Mouse (Mus musculus) limb, embryonic 12.5 days (tissue): ENCODE measurements around the gene Prok1. TPM values are rescaled to one million over a fixed set of nuclear protein-coding genes. Genes with fewer than 3 reads are reported as not detected.

Source experiments
- ATAC-seq: fragments of 200-750 bp; cut with Nextera tagmentation; 2 replicates; pipeline ENCODE4 v1.8.0; 2017; ENCODE audit warnings: low read depth, moderate TSS enrichment; ENCODE audit not compliant: insufficient number of reproducible peaks, insufficient read depth, low FRiP score, low TSS enrichment
- H3K27ac ChIP-seq: fragments of 300-500 bp; sonication (generic); 2 replicates; pipeline ENCODE4 v1.5.1; 2016; ENCODE audit warnings: mild to moderate bottlenecking, moderate library complexity
- H3K27me3 ChIP-seq: fragments of 300-500 bp; sonication (generic); 2 replicates; pipeline ENCODE4 v1.6.1; 2016; ENCODE audit warnings: mild to moderate bottlenecking, moderate library complexity
- H3K36me3 ChIP-seq: fragments of 300-500 bp; sonication (generic); 2 replicates; pipeline ENCODE4 v1.6.1; 2016; ENCODE audit warnings: mild to moderate bottlenecking, moderate library complexity
- H3K4me1 ChIP-seq: fragments of 300-500 bp; sonication (generic); replicated peaks from 2 replicates; pipeline ENCODE4 v1.6.1; 2016
- H3K4me2 ChIP-seq: fragments of 300-500 bp; sonication (generic); 2 replicates; pipeline ENCODE4 v1.6.1; 2016; ENCODE audit warnings: mild to moderate bottlenecking, moderate library complexity
- H3K4me3 ChIP-seq: fragments of 300-500 bp; sonication (generic); replicated peaks from 2 replicates; pipeline ENCODE4 v1.5.1; 2016; ENCODE audit warnings: mild to moderate bottlenecking
- H3K9ac ChIP-seq: fragments of 300-500 bp; sonication (generic); replicated peaks from 2 replicates; pipeline ENCODE4 v1.6.1; 2016; ENCODE audit warnings: mild to moderate bottlenecking, moderate library complexity
- H3K9me3 ChIP-seq: fragments of 300-500 bp; sonication (generic); 2 replicates; pipeline ENCODE4 v1.6.1; 2016; ENCODE audit warnings: mild to moderate bottlenecking, moderate library complexity
- WGBS: fragments of 180-500 bp; shearing (Covaris S2); methylation state at CpG from one replicate; pipeline ENCODE4 v1.1.7; 2016; 5-methylcytosine and 5-hydroxymethylcytosine counted together
- polyA plus RNA-seq: library from polyadenylated mRNA; unstranded; fragments of >200 nt; fragmentation: Nextera tagmentation; extraction: Ambion mirVana; gene quantifications from 2 replicates; pipeline ENCODE4 v1.2.1, GENCODE M21; 2016

The Prok1 gene
- polyA plus RNA-seq, 1 experiment from 2014 or later, result 0.20 TPM

- Histone ChIP-seq H3K4me2 (no peak overlapping the region), H3K4me1 (no peaks in the 10 kb centered on the region), H3K27me3 (no peaks in the 10 kb centered on the region; the same call in 1 of the 2 replicates), H3K9ac (no peak overlapping the region), H3K27ac (no peak overlapping the region), H3K36me3 (no peaks in the 10 kb centered on the region), H3K9me3 (no peaks in the 10 kb centered on the region), H3K4me3 (no peak overlapping the region)
- WGBS, result 66% methylated on average over 8 of the region's 8 CpGs
- no peak for ATAC-seq
Observed at GRCm38 (mm10) chr3:107216400-107217100, 23.0 kb downstream of the Prok1 start.

- no peak overlapping the region for H3K27ac ChIP-seq
- no peak overlapping the region for H3K4me3 ChIP-seq
- no peaks in the 10 kb centered on the region; the same call in 1 of the 2 replicates for H3K27me3 ChIP-seq
- H3K4me1 ChIP-seq, result no peaks in the 10 kb centered on the region
- H3K9ac ChIP-seq, result no peak overlapping the region
- no peak overlapping the region for H3K4me2 ChIP-seq
- H3K9me3 ChIP-seq, result no peaks in the 10 kb centered on the region
- no peak for ATAC-seq
- 81% methylated on average over 5 of the region's 5 CpGs for WGBS
- H3K36me3 ChIP-seq, result no peaks in the 10 kb centered on the region
Observed at GRCm38 (mm10) chr3:107214606-107215005, 24.9 kb downstream of the Prok1 start.

- no peaks in the 10 kb centered on the region for H3K4me1 ChIP-seq
- H3K27ac ChIP-seq, result no peak overlapping the region
- H3K27me3 ChIP-seq, result no peaks in the 10 kb centered on the region
- 63% methylated on average over 7 of the region's 7 CpGs for WGBS
- H3K9ac ChIP-seq, result no peak overlapping the region
- H3K36me3 ChIP-seq, result no peaks in the 10 kb centered on the region
- H3K4me2 ChIP-seq, result no peak overlapping the region
- H3K4me3 ChIP-seq, result no peak overlapping the region
- no peaks in the 10 kb centered on the region for H3K9me3 ChIP-seq
- no peak for ATAC-seq
Observed at GRCm38 (mm10) chr3:107207625-107208253, 31.8 kb downstream of the Prok1 start.

- no peak for ATAC-seq
- Histone ChIP-seq H3K27ac (no peak overlapping the region), H3K4me2 (no peak overlapping the region), H3K9ac (no peak overlapping the region), H3K4me3 (no peak overlapping the region), H3K9me3 (no peaks in the 10 kb centered on the region), H3K27me3 (no peaks in the 10 kb centered on the region), H3K4me1 (no peaks in the 10 kb centered on the region), H3K36me3 (no peaks in the 10 kb centered on the region)
- WGBS, result 48% methylated on average over 4 of the region's 4 CpGs
Observed at GRCm38 (mm10) chr3:107206490-107207150, 32.9 kb downstream of the Prok1 start.

GRCm38 (mm10) chr3:107205994-107206393, 33.5 kb downstream of the Prok1 start:
- H3K4me1 ChIP-seq, result no peaks in the 10 kb centered on the region
- WGBS, result 13% methylated on average over 4 of the region's 4 CpGs
- ATAC-seq, result no peak
- H3K4me3 ChIP-seq, result no peak overlapping the region
- H3K9ac ChIP-seq, result no peak overlapping the region
- no peak overlapping the region for H3K27ac ChIP-seq
- H3K4me2 ChIP-seq, result no peak overlapping the region
- H3K36me3 ChIP-seq, result no peaks in the 10 kb centered on the region
- no peaks in the 10 kb centered on the region for H3K27me3 ChIP-seq
- H3K9me3 ChIP-seq, result no peaks in the 10 kb centered on the region

GRCm38 (mm10) chr3:107205170-107205569, 34.3 kb downstream of the Prok1 start:
- H3K36me3 ChIP-seq, result no peaks in the 10 kb centered on the region
- no peaks in the 10 kb centered on the region for H3K4me1 ChIP-seq
- no peaks in the 10 kb centered on the region for H3K27me3 ChIP-seq
- H3K4me2 ChIP-seq, result no peak overlapping the region
- H3K27ac ChIP-seq, result no peak overlapping the region
- no peak overlapping the region for H3K9ac ChIP-seq
- no peak for ATAC-seq
- H3K9me3 ChIP-seq, result no peaks in the 10 kb centered on the region
- no peak overlapping the region for H3K4me3 ChIP-seq

- H3K4me3 ChIP-seq, result no peak overlapping the region
- no peaks in the 10 kb centered on the region for H3K27me3 ChIP-seq
- no peak overlapping the region for H3K4me2 ChIP-seq
- H3K36me3 ChIP-seq, result no peaks in the 10 kb centered on the region
- H3K9ac ChIP-seq, result no peak overlapping the region
- H3K9me3 ChIP-seq, result no peaks in the 10 kb centered on the region
- no peaks in the 10 kb centered on the region for H3K4me1 ChIP-seq
- 82% methylated on average over 3 of the region's 3 CpGs for WGBS
- ATAC-seq, result no peak
- no peak overlapping the region for H3K27ac ChIP-seq
Observed at GRCm38 (mm10) chr3:107204413-107204812, 35.1 kb downstream of the Prok1 start.

- Histone ChIP-seq H3K9ac (no peak overlapping the region), H3K4me3 (no peak overlapping the region), H3K27ac (no peak overlapping the region), H3K36me3 (no peaks in the 10 kb centered on the region), H3K27me3 (peaks cover 3% of the 10 kb centered on the region; the same call in 1 of the 2 replicates), H3K4me2 (no peak overlapping the region), H3K4me1 (no peaks in the 10 kb centered on the region), H3K9me3 (no peaks in the 10 kb centered on the region)
- ATAC-seq, result no peak
- 35% methylated on average over 9 of the region's 9 CpGs for WGBS
Observed at GRCm38 (mm10) chr3:107201310-107202180, 38.0 kb downstream of the Prok1 start.

- ATAC-seq, result no peak
- H3K27me3 ChIP-seq, result no peaks in the 10 kb centered on the region
- no peaks in the 10 kb centered on the region for H3K4me1 ChIP-seq
- 49% methylated on average over 6 of the region's 6 CpGs for WGBS
- no peak overlapping the region for H3K9ac ChIP-seq
- no peaks in the 10 kb centered on the region for H3K9me3 ChIP-seq
- H3K4me2 ChIP-seq, result no peak overlapping the region
- no peaks in the 10 kb centered on the region for H3K36me3 ChIP-seq
- H3K27ac ChIP-seq, result no peak overlapping the region
- H3K4me3 ChIP-seq, result no peak overlapping the region
Observed at GRCm38 (mm10) chr3:107188226-107188899, 51.1 kb downstream of the Prok1 start.

- Histone ChIP-seq H3K9ac (no peak overlapping the region), H3K27me3 (no peaks in the 10 kb centered on the region), H3K27ac (no peak overlapping the region), H3K9me3 (no peaks in the 10 kb centered on the region), H3K4me3 (no peak overlapping the region), H3K4me2 (no peak overlapping the region), H3K4me1 (no peaks in the 10 kb centered on the region), H3K36me3 (no peaks in the 10 kb centered on the region)
- no peak for ATAC-seq
- 83% methylated on average over 4 of the region's 4 CpGs for WGBS
Observed at GRCm38 (mm10) chr3:107187022-107187421, 52.5 kb downstream of the Prok1 start.
